Mouse (Mus musculus) bone marrow macrophage, adult 2 months (primary cell): ENCODE measurements around the gene Cd80.

Source experiments
- CTCF ChIP-seq: IDR thresholded peaks from 2 replicates; pipeline ENCODE4 v1.5.1; 2012; ENCODE audit warnings: low read depth, mild to moderate bottlenecking, low read length, moderate library complexity
- POLR2A ChIP-seq: IDR thresholded peaks from 2 replicates; pipeline ENCODE4 v1.6.1; 2012; ENCODE audit warnings: mild to moderate bottlenecking, low read depth, low read length, borderline replicate concordance

DNA sequence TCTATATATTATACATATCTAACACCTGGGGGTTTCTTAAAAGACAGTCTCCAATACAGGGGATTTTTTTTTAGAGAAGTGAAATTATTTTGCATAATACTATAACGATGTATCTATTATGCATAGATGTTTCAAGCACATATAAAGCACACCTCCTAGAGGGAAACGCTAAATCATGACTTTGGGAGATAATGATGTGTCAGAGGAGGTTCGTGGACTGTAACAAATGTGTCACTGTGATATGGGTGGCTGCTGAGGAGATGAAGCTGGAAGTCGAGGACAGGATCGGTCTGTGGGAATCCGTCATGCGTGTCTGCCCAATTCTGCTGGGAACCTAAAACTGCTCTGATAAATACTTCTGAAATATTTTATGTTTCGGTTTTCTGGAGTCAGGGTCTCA, 6.4 kb downstream of the Cd80 start:
- no peak for TF ChIP-seq CTCF
- no peak for TF ChIP-seq POLR2A
